Mouse (Mus musculus): ENCODE data around the gene Itga3. TPM values are rescaled to one million over a fixed set of nuclear protein-coding genes. Genes with fewer than 3 reads are reported as not detected.

Gene Itga3
- total and polyA plus RNA-seq, 2 experiments from 2014 or later = 7.4 to 23.5 TPM

- Histone ChIP-seq H3K27me3 (ENCODE audit: insufficient read depth, low read length) (no peaks in the 10 kb centered on the region), H3K27ac (ENCODE audit: low read depth, low read length) (no peak overlapping the region), H3K36me3 (ENCODE audit: insufficient read depth) (no peaks in the 10 kb centered on the region), H3K4me2 (ENCODE audit: low read depth) (no peak overlapping the region), H3K4me3 (ENCODE audit: low read depth, low read length) (no peak overlapping the region), H3K9ac (no peak overlapping the region), H3K4me1 (ENCODE audit: insufficient read depth) (no peaks in the 10 kb centered on the region), H3K9me3 (ENCODE audit: low read length) (no peaks in the 10 kb centered on the region)
- TF ChIP-seq CTCF (IDR thresholded peaks at IDR 0.05; ENCODE audit: low read depth) = no peak
- ATAC-seq (no peak), DNase-seq (no peak)
- WGBS = 33% methylated on average over 6 of the region's 6 CpGs
Observed at GRCm38 (mm10) chr11:95032945-95033344, 43.7 kb downstream of the Itga3 start.

DNA sequence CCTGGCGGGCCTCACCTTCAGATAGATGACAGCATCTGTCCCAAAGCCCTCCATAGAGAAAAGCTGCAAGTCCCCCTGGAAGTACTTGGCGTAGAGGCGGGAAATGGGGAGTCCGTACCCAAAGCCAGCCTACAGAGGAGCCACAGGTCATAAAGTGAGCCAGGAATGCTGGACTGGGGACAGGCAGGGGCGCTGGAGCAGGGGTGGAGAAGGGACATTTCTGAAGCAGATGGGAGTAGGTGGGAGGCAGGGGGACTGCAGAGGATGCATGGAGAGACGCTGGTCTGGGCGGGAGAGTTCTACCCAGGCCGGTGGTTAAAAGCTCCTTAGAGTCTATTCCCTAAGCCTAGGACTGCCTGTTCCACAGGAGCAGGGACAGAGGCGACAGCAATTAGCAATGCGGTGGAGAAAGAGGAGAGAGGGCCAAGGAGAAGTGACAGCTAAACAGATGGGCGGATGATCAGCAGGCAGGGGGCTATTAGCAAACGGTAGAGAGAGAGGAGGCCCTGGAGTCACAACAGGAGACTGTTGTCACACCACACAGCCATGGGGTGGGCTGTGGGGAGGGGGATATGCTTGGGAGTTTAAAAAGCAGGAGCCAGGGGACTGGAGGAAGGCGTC lies 48.6 kb downstream of the Itga3 start:
- Histone ChIP-seq H3K27me3 (ENCODE audit: insufficient read depth, low read length) (no peaks in the 10 kb centered on the region), H3K9ac (no peak overlapping the region), H3K4me3 (ENCODE audit: low read depth, low read length) (no peak overlapping the region), H3K4me2 (ENCODE audit: low read depth) (no peak overlapping the region), H3K36me3 (ENCODE audit: insufficient read depth) (peaks cover 30% of the 10 kb centered on the region), H3K27ac (ENCODE audit: low read depth, low read length) (no peak overlapping the region), H3K4me1 (ENCODE audit: insufficient read depth) (no peaks in the 10 kb centered on the region), H3K9me3 (ENCODE audit: low read length) (no peaks in the 10 kb centered on the region)
- ATAC-seq (peak; percentile 12; the same call in 1 of the 2 replicates), DNase-seq (no peak)
- no peak for TF ChIP-seq CTCF (IDR thresholded peaks at IDR 0.05; ENCODE audit: low read depth)
- 37% methylated on average over 13 of the region's 13 CpGs for WGBS

- no peak for TF ChIP-seq CTCF (IDR thresholded peaks at IDR 0.05; ENCODE audit: low read depth)
- Histone ChIP-seq H3K9me3 (ENCODE audit: low read length) (no peaks in the 10 kb centered on the region), H3K4me1 (ENCODE audit: insufficient read depth) (no peaks in the 10 kb centered on the region), H3K36me3 (ENCODE audit: insufficient read depth) (peaks cover 42% of the 10 kb centered on the region), H3K4me2 (ENCODE audit: low read depth) (no peak overlapping the region), H3K27me3 (ENCODE audit: insufficient read depth, low read length) (no peaks in the 10 kb centered on the region), H3K9ac (no peak overlapping the region), H3K27ac (ENCODE audit: low read depth, low read length) (no peak overlapping the region), H3K4me3 (ENCODE audit: low read depth, low read length) (no peak overlapping the region)
- WGBS = 84% methylated on average over 6 of the region's 6 CpGs
- no peak for DNase-seq
- no peak; the same call in 1 of the 2 replicates for ATAC-seq
Observed at GRCm38 (mm10) chr11:95026849-95027248, 49.8 kb downstream of the Itga3 start.

DNA sequence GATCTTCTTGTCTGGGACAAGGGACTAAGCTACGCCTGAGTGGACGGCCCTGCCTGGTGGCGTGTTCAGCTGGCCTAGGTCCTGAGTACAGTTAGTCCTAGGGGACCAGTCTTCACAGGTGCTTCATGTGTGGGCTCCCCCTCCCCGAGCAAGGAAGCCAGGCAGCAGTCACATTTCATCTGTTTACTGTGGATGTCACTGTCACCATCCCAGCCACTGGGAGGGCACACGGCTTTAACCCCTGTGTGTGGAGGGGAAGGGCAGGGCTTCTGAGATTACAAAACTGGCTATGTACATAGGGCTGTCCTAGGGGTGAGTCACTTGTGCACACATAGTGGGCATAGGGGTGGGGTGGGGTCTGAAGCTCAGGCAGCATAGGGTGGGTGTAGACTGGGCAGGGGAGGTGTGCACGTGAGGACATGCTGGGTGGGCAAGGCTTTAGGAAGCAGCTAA lies 50.5 kb downstream of the Itga3 start:
- Histone ChIP-seq H3K4me3 (ENCODE audit: low read depth, low read length) (no peak overlapping the region), H3K4me2 (ENCODE audit: low read depth) (no peak overlapping the region), H3K9ac (no peak overlapping the region), H3K27me3 (ENCODE audit: insufficient read depth, low read length) (no peaks in the 10 kb centered on the region), H3K36me3 (ENCODE audit: insufficient read depth) (peaks cover 49% of the 10 kb centered on the region), H3K9me3 (ENCODE audit: low read length) (no peaks in the 10 kb centered on the region), H3K27ac (ENCODE audit: low read depth, low read length) (no peak overlapping the region), H3K4me1 (ENCODE audit: insufficient read depth) (no peaks in the 10 kb centered on the region)
- DNase-seq (no peak), ATAC-seq (no peak)
- WGBS = 71% methylated on average over 6 of the region's 6 CpGs
- TF ChIP-seq CTCF (IDR thresholded peaks at IDR 0.05; ENCODE audit: low read depth) = no peak

- no peak overlapping the region for H3K4me2 ChIP-seq (ENCODE audit: low read depth)
- DNase-seq = no peak
- no peaks in the 10 kb centered on the region for H3K4me1 ChIP-seq (ENCODE audit: insufficient read depth)
- ATAC-seq = no peak
- no peaks in the 10 kb centered on the region for H3K27me3 ChIP-seq (ENCODE audit: insufficient read depth, low read length)
- H3K9ac ChIP-seq = no peak overlapping the region
- H3K27ac ChIP-seq (ENCODE audit: low read depth, low read length) = no peak overlapping the region
- WGBS = 88% methylated on average over 11 of the region's 11 CpGs
- TF ChIP-seq CTCF (IDR thresholded peaks at IDR 0.05; ENCODE audit: low read depth) = no peak
- H3K4me3 ChIP-seq (ENCODE audit: low read depth, low read length) = no peak overlapping the region
- H3K9me3 ChIP-seq (ENCODE audit: low read length) = no peaks in the 10 kb centered on the region
- H3K36me3 ChIP-seq (ENCODE audit: insufficient read depth) = peaks cover 56% of the 10 kb centered on the region
Observed at GRCm38 (mm10) chr11:95025227-95026012, 51.2 kb downstream of the Itga3 start.

GRCm38 (mm10) chr11:95024439-95025184 lies 52.0 kb downstream of the Itga3 start:
- Histone ChIP-seq H3K27me3 (ENCODE audit: insufficient read depth, low read length) (no peaks in the 10 kb centered on the region), H3K36me3 (ENCODE audit: insufficient read depth) (peaks cover 64% of the 10 kb centered on the region), H3K9me3 (ENCODE audit: low read length) (no peaks in the 10 kb centered on the region), H3K4me3 (ENCODE audit: low read depth, low read length) (no peak overlapping the region), H3K4me1 (ENCODE audit: insufficient read depth) (no peaks in the 10 kb centered on the region), H3K9ac (no peak overlapping the region), H3K27ac (ENCODE audit: low read depth, low read length) (peak overlapping the region; percentile 50), H3K4me2 (ENCODE audit: low read depth) (no peak overlapping the region)
- ATAC-seq (peak; percentile 28), DNase-seq (peak; percentile 66)
- 40% methylated on average over 29 of the region's 29 CpGs for WGBS
- no peak for TF ChIP-seq CTCF (IDR thresholded peaks at IDR 0.05; ENCODE audit: low read depth)
